Mouse (Mus musculus): ENCODE measurements around the gene Plcz1.

Plcz1 gene

GRCm38 (mm10) chr6:139947106-139947879 lies 94.0 kb downstream of the Plcz1 start:
- DNase-seq, result no peak

Measured in thymus, postnatal 36 days (tissue).